Mouse (Mus musculus) MEL (cell line): ENCODE measurements around the gene Ccdc71. TPM values are rescaled to one million over a fixed set of nuclear protein-coding genes. Genes with fewer than 3 reads are reported as not detected.

Experiments
- DNase-seq: peaks from one replicate; pipeline ENCODE4 v3.0.0; 2011; ENCODE audit warnings: low read depth, low spot score
- H3K27ac ChIP-seq: 2 replicates; pipeline ENCODE4 v1.5.1; 2012; ENCODE audit warnings: low read depth, mild to moderate bottlenecking, control low read depth, low read length, moderate library complexity; ENCODE audit not compliant: control insufficient read depth
- H3K27me3 ChIP-seq, 2 experiments: fragments of 150-350 bp in 1 of 2; sonication (generic) in 1 of 2; 2 replicates each; pipeline ENCODE4 v1.6.1; 2012; ENCODE audit warnings: low read length in 2 of 2, mild to moderate bottlenecking in 2 of 2, improper control_type of control experiment in 1 of 2, moderate library complexity in 1 of 2; ENCODE audit not compliant: insufficient read depth in 2 of 2, control insufficient read depth in 1 of 2
- H3K36me3 ChIP-seq, 2 experiments: 2 replicates each; pipeline ENCODE4 v1.6.1; 2012 to 2014; ENCODE audit warnings: low read length in 2 of 2, improper control_type of control experiment in 1 of 2, inconsistent platforms in 1 of 2, mild to moderate bottlenecking in 1 of 2; ENCODE audit not compliant: insufficient read depth in 2 of 2, control insufficient read depth in 1 of 2
- H3K4me1 ChIP-seq, 2 experiments: fragments of 150-350 bp in 1 of 2; sonication (generic) in 1 of 2; 2 replicates each; pipeline ENCODE4 v1.6.1; 2012; ENCODE audit warnings: low read length in 2 of 2, improper control_type of control experiment in 1 of 2, mild to moderate bottlenecking in 1 of 2; ENCODE audit not compliant: insufficient read depth in 2 of 2, control insufficient read depth in 1 of 2
- H3K4me3 ChIP-seq, 2 experiments: fragments of 150-350 bp in 1 of 2; sonication (generic) in 1 of 2; 2 replicates each; pipeline ENCODE4 v1.5.1; 2012; ENCODE audit warnings: low read depth in 2 of 2, low read length in 2 of 2, mild to moderate bottlenecking in 2 of 2, moderate library complexity in 2 of 2, control low read depth in 1 of 2, improper control_type of control experiment in 1 of 2; ENCODE audit not compliant: control insufficient read depth in 1 of 2, insufficient read depth in 1 of 2
- H3K79me2 ChIP-seq: 2 replicates; pipeline ENCODE4 v1.6.1; 2012; ENCODE audit warnings: mild to moderate bottlenecking, low read length, moderate library complexity; ENCODE audit not compliant: control insufficient read depth, poor library complexity, insufficient read depth
- H3K9ac ChIP-seq: 2 replicates; pipeline ENCODE4 v1.6.1; 2012; ENCODE audit warnings: low read depth, mild to moderate bottlenecking, control low read depth, low read length, moderate library complexity; ENCODE audit not compliant: control insufficient read depth, poor library complexity, severe bottlenecking
- H3K9me3 ChIP-seq: fragments of 150-350 bp; sonication (generic); replicated peaks from 2 replicates; pipeline ENCODE4 v1.6.1; 2012; ENCODE audit warnings: mild to moderate bottlenecking, low read length, improper control_type of control experiment, moderate library complexity; ENCODE audit not compliant: insufficient read depth
- BHLHE40 ChIP-seq: IDR thresholded peaks from 2 replicates; pipeline ENCODE4 v1.6.1; 2012; ENCODE audit warnings: low read depth, mild to moderate bottlenecking, inconsistent platforms, low read length, improper control_type of control experiment, borderline replicate concordance
- CHD2 ChIP-seq: IDR thresholded peaks from 2 replicates; pipeline ENCODE4 v1.6.1; 2011; ENCODE audit warnings: low read length, improper control_type of control experiment
- CTCF ChIP-seq, 3 experiments: IDR thresholded peaks in 2 of 3; conservative IDR thresholded peaks in 1 of 3; 2 replicates each; pipeline ENCODE4 v1.5.1; 2011 to 2012; ENCODE audit warnings: low read length in 3 of 3, low read depth in 2 of 3, mild to moderate bottlenecking in 2 of 3, improper control_type of control experiment in 1 of 3, inconsistent platforms in 1 of 3, mixed read lengths in 1 of 3, moderate library complexity in 1 of 3; ENCODE audit not compliant: control insufficient read depth in 1 of 3, insufficient read depth in 1 of 3, poor library complexity in 1 of 3, severe bottlenecking in 1 of 3
- E2F4 ChIP-seq: IDR thresholded peaks from 2 replicates; pipeline ENCODE4 v1.6.1; 2011; ENCODE audit warnings: low read depth, low read length, improper control_type of control experiment, borderline replicate concordance
- EP300 ChIP-seq, 2 experiments: IDR thresholded peaks; 2 replicates each; pipeline ENCODE4 v1.6.1; 2011; ENCODE audit warnings: improper control_type of control experiment in 2 of 2, low read length in 2 of 2, low read depth in 1 of 2, mild to moderate bottlenecking in 1 of 2
- JUND ChIP-seq: IDR thresholded peaks from 2 replicates; pipeline ENCODE4 v1.6.1; 2011; ENCODE audit warnings: low read depth, mild to moderate bottlenecking, improper control_type of control experiment, low read length
- MAFK ChIP-seq: IDR thresholded peaks from 2 replicates; pipeline ENCODE4 v1.6.1; 2011; ENCODE audit warnings: low read depth, mild to moderate bottlenecking, low read length, improper control_type of control experiment, borderline replicate concordance
- MAX ChIP-seq: IDR thresholded peaks from 2 replicates; pipeline ENCODE4 v1.6.1; 2011; ENCODE audit warnings: low read length, improper control_type of control experiment
- MEF2A ChIP-seq: IDR thresholded peaks from 2 replicates; pipeline ENCODE4 v1.6.1; 2014; ENCODE audit warnings: low read depth, mild to moderate bottlenecking, inconsistent platforms, low read length, improper control_type of control experiment; ENCODE audit not compliant: poor library complexity, insufficient replicate concordance, severe bottlenecking; ENCODE audit errors: extremely low read depth
- MYC ChIP-seq: IDR thresholded peaks from 2 replicates; pipeline ENCODE4 v1.6.1; 2011; ENCODE audit warnings: low read depth, mild to moderate bottlenecking, low read length, improper control_type of control experiment, moderate library complexity
- NELFE ChIP-seq: IDR thresholded peaks from 2 replicates; pipeline ENCODE4 v1.6.1; 2011; ENCODE audit warnings: low read depth, low read length, improper control_type of control experiment
- NRF1 ChIP-seq: IDR thresholded peaks from 2 replicates; pipeline ENCODE4 v1.6.1; 2014; ENCODE audit warnings: low read depth, mild to moderate bottlenecking, inconsistent platforms, low read length, improper control_type of control experiment, moderate library complexity; ENCODE audit not compliant: poor library complexity, insufficient read depth, severe bottlenecking
- POLR2AphosphoS2 ChIP-seq: IDR thresholded peaks from 2 replicates; pipeline ENCODE4 v1.6.1; 2011; ENCODE audit warnings: low read length, improper control_type of control experiment
- POLR2AphosphoS5 ChIP-seq: IDR thresholded peaks from 2 replicates; pipeline ENCODE4 v1.6.1; 2012; ENCODE audit warnings: low read depth, borderline replicate concordance, mild to moderate bottlenecking, inconsistent platforms, low read length, moderate library complexity, mixed read lengths
- RAD21 ChIP-seq: IDR thresholded peaks from 2 replicates; pipeline ENCODE4 v1.6.1; 2011; ENCODE audit warnings: mild to moderate bottlenecking, low read depth, low read length, improper control_type of control experiment
- SMC3 ChIP-seq: IDR thresholded peaks from 2 replicates; pipeline ENCODE4 v1.6.1; 2011; ENCODE audit warnings: low read depth, low read length, improper control_type of control experiment
- TCF12 ChIP-seq: IDR thresholded peaks from 2 replicates; pipeline ENCODE4 v1.6.1; 2014; ENCODE audit warnings: low read depth, mild to moderate bottlenecking, inconsistent platforms, low read length, improper control_type of control experiment, moderate library complexity
- UBTF ChIP-seq: IDR thresholded peaks from 2 replicates; pipeline ENCODE4 v1.6.1; 2012; ENCODE audit warnings: low read depth, mild to moderate bottlenecking, inconsistent platforms, low read length, improper control_type of control experiment, moderate library complexity, borderline replicate concordance; ENCODE audit not compliant: insufficient read depth
- USF1 ChIP-seq: IDR thresholded peaks from 2 replicates; pipeline ENCODE4 v1.6.1; 2014; ENCODE audit warnings: low read depth, mild to moderate bottlenecking, inconsistent platforms, low read length, improper control_type of control experiment, moderate library complexity
- USF2 ChIP-seq, 2 experiments: IDR thresholded peaks; 2 replicates each; pipeline ENCODE4 v1.6.1; 2011 to 2012; ENCODE audit warnings: improper control_type of control experiment in 2 of 2, low read length in 2 of 2, borderline replicate concordance in 1 of 2, inconsistent platforms in 1 of 2, low read depth in 1 of 2, mild to moderate bottlenecking in 1 of 2; ENCODE audit not compliant: insufficient read depth in 1 of 2
- ZNF384 ChIP-seq: IDR thresholded peaks from 2 replicates; pipeline ENCODE4 v1.6.1; 2012; ENCODE audit warnings: low read depth, mild to moderate bottlenecking, inconsistent platforms, low read length, improper control_type of control experiment
- polyA plus RNA-seq, 2 experiments: library from polyadenylated mRNA; stranded (reverse) in 1 of 2; unstranded in 1 of 2; fragments of >175 nt in 1 of 2; fragments of >200 nt in 1 of 2; gene quantifications; 2 replicates each; pipeline versions ENCODE4 v1.2.1 to v1.2.4; 2012; ENCODE audit warnings: low replicate concordance in 2 of 2, low read depth in 1 of 2; ENCODE audit not compliant: insufficient read length in 2 of 2, insufficient read depth in 1 of 2, missing spikeins in 1 of 2
- total RNA-seq: library from RNA; depleted of rRNA; stranded (reverse); fragments of 300-350 nt; gene quantifications from 2 replicates; pipeline ENCODE4 v1.2.3, GENCODE M21; 2012

The Ccdc71 gene
- total and polyA plus RNA-seq, 3 experiments: 23.1 to 39.9 TPM; not detected in 1

DNA sequence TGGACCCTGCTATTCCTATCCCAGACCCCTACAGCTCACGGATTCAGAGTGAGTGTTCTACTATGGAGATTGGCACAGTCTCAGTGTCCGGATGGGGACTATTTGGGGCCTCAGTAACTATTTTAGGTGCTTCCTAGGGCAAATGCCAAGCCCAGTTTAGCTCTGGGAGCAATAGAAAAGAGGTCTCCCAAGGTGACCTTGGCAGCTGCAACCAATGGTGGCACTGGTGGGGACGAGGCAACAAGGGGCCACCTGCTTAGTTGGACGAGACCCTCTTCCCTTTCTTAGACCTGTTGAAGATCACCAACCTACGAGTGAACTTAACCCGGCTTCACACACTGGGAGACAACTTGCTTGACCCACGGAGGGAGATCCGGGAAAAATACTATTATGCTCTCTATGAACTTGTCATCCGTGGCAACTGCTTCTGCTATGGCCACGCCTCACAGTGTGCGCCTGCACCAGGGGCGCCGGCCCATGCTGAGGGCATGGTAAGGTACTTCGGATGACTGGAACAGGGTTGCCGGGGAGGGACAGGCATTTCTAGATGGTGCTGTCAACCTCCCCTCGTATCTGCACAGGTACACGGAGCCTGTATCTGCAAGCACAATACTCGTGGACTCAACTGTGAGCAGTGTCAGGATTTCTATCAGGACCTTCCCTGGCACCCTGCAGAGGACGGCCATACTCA lies 21.3 kb downstream of the Ccdc71 start:
- no peaks in the 10 kb centered on the region for H3K27me3 ChIP-seq

DNA sequence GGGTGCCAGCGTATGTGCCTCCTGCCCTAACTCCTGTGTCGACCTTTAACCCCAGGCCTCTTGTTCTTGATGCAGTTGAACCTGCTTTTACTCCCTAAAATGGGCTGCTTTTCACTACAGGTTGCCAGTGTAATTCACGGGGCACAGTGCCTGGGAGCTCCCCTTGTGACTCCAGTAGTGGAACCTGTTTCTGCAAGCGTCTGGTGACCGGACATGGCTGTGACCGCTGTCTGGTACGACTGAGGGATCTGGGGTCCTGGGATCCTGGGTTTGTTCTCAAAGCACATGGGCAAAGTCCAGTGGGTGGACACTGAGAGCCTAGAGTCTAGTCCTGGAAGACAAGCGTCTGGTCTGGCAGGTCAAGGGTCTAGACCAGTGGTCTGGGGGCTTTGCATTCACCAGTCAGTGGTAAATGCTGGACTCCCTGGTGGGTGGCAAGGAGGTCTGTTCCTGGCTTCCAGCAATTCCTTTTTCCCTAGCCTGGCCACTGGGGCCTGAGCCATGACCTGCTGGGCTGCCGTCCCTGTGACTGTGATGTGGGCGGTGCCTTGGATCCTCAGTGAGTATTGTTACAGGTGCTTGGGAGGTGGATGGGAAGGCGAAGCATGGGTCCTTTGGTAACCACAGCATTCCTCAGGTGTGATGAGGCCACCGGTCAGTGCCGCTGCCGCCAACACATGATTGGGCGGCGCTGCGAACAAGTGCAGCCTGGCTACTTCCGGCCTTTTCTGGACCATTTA lies 22.9 kb downstream of the Ccdc71 start:
- H3K27ac ChIP-seq: no peak overlapping the region
- no peaks in the 10 kb centered on the region; a peak in 1 of 4 replicates for H3K36me3 ChIP-seq
- H3K79me2 ChIP-seq: no peaks in the 10 kb centered on the region

More for the DNA sequence above, 21.3 kb downstream of the Ccdc71 start:
- H3K27ac ChIP-seq: no peak overlapping the region
- H3K79me2 ChIP-seq: no peaks in the 10 kb centered on the region
- H3K9ac ChIP-seq: no peak overlapping the region
- H3K4me3 ChIP-seq: no peak overlapping the region
- TF ChIP-seq NELFE (no peak), TCF12 (no peak), MEF2A (no peak), BHLHE40 (no peak), CTCF (IDR thresholded peaks at IDR 0.05 in 2 of 3, conservative IDR thresholded peaks at IDR 0.05 in 1 of 3; ENCODE audit: control insufficient read depth in 1 of 3, insufficient read depth in 1 of 3, low read depth in 2 of 3, low read length in 3 of 3, poor library complexity in 1 of 3, severe bottlenecking in 1 of 3) (no peak)
- H3K9me3 ChIP-seq: no peaks in the 10 kb centered on the region
- peaks cover 0 to 2% of the 10 kb centered on the region in 2 experiments; a peak in 2 of 4 replicates for H3K4me1 ChIP-seq
- H3K36me3 ChIP-seq: no peaks in the 10 kb centered on the region; a peak in 1 of 4 replicates
- DNase-seq: no peak

DNA sequence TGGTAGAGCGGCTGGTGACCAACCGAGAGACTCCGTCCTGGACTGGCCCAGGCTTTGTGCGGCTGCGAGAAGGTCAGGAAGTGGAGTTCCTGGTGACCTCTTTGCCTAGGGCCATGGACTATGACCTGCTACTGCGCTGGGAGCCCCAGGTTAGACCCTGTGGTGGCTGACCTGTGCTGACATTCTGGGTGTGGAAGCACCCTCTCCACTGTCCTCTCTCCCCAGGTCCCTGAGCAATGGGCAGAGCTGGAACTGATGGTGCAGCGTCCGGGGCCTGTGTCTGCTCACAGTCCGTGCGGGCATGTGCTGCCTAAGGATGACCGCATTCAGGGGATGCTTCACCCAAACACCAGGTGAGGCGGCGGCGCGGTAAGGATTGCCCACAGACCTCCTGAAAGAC lies 23.7 kb downstream of the Ccdc71 start:
- no peaks in the 10 kb centered on the region for H3K27me3 ChIP-seq
- no peaks in the 10 kb centered on the region; a peak in 1 of 4 replicates for H3K36me3 ChIP-seq
- no peak for DNase-seq
- H3K27ac ChIP-seq: no peak overlapping the region
- H3K9me3 ChIP-seq: no peaks in the 10 kb centered on the region
- TF ChIP-seq EP300 (IDR thresholded peaks at IDR 0.05; ENCODE audit: low read depth in 1 of 2, low read length in 2 of 2) (no peak), RAD21 (no peak), NELFE (no peak), E2F4 (no peak), MAFK (no peak), POLR2AphosphoS5 (no peak), MAX (no peak), UBTF (no peak)
- no peak overlapping the region for H3K4me3 ChIP-seq
- no peak overlapping the region for H3K9ac ChIP-seq
- no peaks in the 10 kb centered on the region for H3K79me2 ChIP-seq
- peaks cover 0 to 2% of the 10 kb centered on the region in 2 experiments; a peak in 2 of 4 replicates for H3K4me1 ChIP-seq

More for the DNA sequence above, 22.9 kb downstream of the Ccdc71 start:
- no peak overlapping the region for H3K9ac ChIP-seq
- H3K4me3 ChIP-seq: no peak overlapping the region
- H3K4me1 ChIP-seq: peaks cover 0 to 2% of the 10 kb centered on the region in 2 experiments; a peak in 2 of 4 replicates
- no peak for TF ChIP-seq MAFK
- TF ChIP-seq POLR2AphosphoS5: no peak
- TF ChIP-seq MYC: no peak
- TF ChIP-seq NRF1: no peak
- no peak for TF ChIP-seq NELFE
- no peak for TF ChIP-seq POLR2AphosphoS2
- TF ChIP-seq ZNF384: no peak
- no peak for TF ChIP-seq CHD2
- TF ChIP-seq BHLHE40: no peak
- no peak for TF ChIP-seq JUND
- no peak for TF ChIP-seq SMC3
- no peak for TF ChIP-seq USF1
- TF ChIP-seq EP300 (IDR thresholded peaks at IDR 0.05; ENCODE audit: low read depth in 1 of 2, low read length in 2 of 2): no peak
- TF ChIP-seq USF2 (IDR thresholded peaks at IDR 0.05; ENCODE audit: borderline replicate concordance in 1 of 2, insufficient read depth in 1 of 2, low read depth in 1 of 2, low read length in 2 of 2): no peak
- TF ChIP-seq, all 39 proteins: peak for 0
- Histone ChIP-seq H3K9me3 (no peaks in the 10 kb centered on the region), H3K27me3 (no peaks in the 10 kb centered on the region)
- no peak for DNase-seq
